Mouse (Mus musculus) midbrain, embryonic 14.5 days (tissue): ENCODE measurements around the gene Fli1. TPM values are rescaled to one million over a fixed set of nuclear protein-coding genes. Genes with fewer than 3 reads are reported as not detected.
A peak's percentile ranks its signal among the peaks of the same experiment; 100 is the strongest.

Source experiments
- ATAC-seq: fragments of 200-750 bp; cut with Nextera tagmentation; 2 replicates; pipeline ENCODE4 v1.8.0; 2017; ENCODE audit warnings: moderate number of reproducible peaks, moderate library complexity; ENCODE audit not compliant: low FRiP score, low TSS enrichment
- DNase-seq: peaks from one replicate; pipeline ENCODE4 v3.0.0-alpha.2; 2015
- H3K27ac ChIP-seq: fragments of 300-500 bp; sonication (generic); replicated peaks from 2 replicates; pipeline ENCODE4 v1.5.1; 2014; ENCODE audit warnings: mild to moderate bottlenecking, low read depth, low read length, moderate library complexity
- H3K27me3 ChIP-seq: fragments of 300-500 bp; sonication (generic); 2 replicates; pipeline ENCODE4 v1.6.1; 2014; ENCODE audit warnings: low read length, control low read depth, mixed read lengths; ENCODE audit not compliant: control insufficient read depth, insufficient read depth
- H3K36me3 ChIP-seq: fragments of 300-500 bp; sonication (generic); 2 replicates; pipeline ENCODE4 v1.6.1; 2014; ENCODE audit warnings: low read length, control low read depth; ENCODE audit not compliant: control insufficient read depth, insufficient read depth
- H3K4me1 ChIP-seq: fragments of 300-500 bp; sonication (generic); 2 replicates; pipeline ENCODE4 v1.6.1; 2014; ENCODE audit warnings: mild to moderate bottlenecking, antibody characterized with exemption, low read length, control low read depth; ENCODE audit not compliant: control insufficient read depth, insufficient read depth
- H3K4me2 ChIP-seq: fragments of 300-500 bp; sonication (generic); 2 replicates; pipeline ENCODE4 v1.6.1; 2014; ENCODE audit warnings: mild to moderate bottlenecking, low read length, moderate library complexity
- H3K4me3 ChIP-seq: fragments of 300-500 bp; sonication (generic); replicated peaks from 2 replicates; pipeline ENCODE4 v1.5.1; 2014; ENCODE audit warnings: low read depth, low read length
- H3K9ac ChIP-seq: fragments of 300-500 bp; sonication (generic); replicated peaks from 2 replicates; pipeline ENCODE4 v1.6.1; 2014; ENCODE audit warnings: mild to moderate bottlenecking, low read length, moderate library complexity
- H3K9me3 ChIP-seq: fragments of 300-500 bp; sonication (generic); 2 replicates; pipeline ENCODE4 v1.6.1; 2016; ENCODE audit warnings: low read length, control low read depth, mixed read lengths; ENCODE audit not compliant: control insufficient read depth
- WGBS: fragments of 180-500 bp; shearing (Covaris S2); extraction: QIAGEN DNeasy Blood & Tissue Kit; methylation state at CpG from one replicate; pipeline ENCODE4 v1.1.7; 2014; 5-methylcytosine and 5-hydroxymethylcytosine counted together
- polyA plus RNA-seq: library from polyadenylated mRNA; unstranded; fragments of >200 nt; fragmentation: Nextera tagmentation; extraction: Ambion mirVana; gene quantifications from 2 replicates; pipeline ENCODE4 v1.2.1, GENCODE M21; 2014

The Fli1 gene
- polyA plus RNA-seq, result 4.0 and 7.9 TPM in 2 replicates

DNA sequence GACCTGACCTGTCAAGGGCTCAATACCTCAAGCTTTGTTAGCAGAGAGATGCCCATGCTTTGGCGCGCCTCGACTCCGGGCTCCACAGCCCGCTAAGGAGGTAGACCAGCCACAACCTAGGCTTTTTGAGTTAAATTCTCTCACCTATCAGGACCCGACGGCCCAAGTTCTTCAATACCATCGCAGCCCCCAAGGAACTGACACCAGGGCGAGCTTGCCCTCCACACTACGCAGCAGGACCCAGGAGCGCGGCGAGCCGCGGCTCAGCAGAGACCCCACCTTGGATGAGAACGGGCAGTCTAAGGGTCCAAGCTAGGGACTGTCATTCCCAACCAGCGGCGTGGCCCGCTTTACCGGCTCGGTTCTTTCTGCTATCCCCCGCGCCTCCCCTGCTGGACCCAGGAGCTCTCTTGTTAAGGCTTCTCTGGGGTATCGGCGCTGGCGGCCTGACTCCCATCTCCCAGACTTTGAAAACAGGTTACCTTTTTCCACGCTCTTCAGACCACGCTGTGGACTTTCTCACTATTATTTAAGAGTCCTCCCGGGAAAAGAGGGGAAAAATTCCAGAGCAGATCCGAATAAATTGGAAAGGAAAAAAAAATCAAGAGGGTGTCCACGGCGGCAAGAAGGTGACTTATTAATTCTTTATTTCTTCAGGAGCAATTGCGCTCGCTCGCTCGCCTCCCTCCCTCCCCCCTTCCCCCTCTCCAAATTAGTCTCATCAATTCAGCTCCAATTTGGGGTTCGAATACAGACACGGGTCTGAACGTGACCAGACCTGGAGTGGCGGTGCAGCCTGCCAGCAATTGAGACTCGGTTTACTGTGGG, at the start of gene Fli1:
Fli1 (minus strand) TSS at position 650 of the 828 bp plus-strand sequence.
- Histone ChIP-seq H3K4me1 (peaks cover 35% of the 10 kb centered on the region), H3K9me3 (no peaks in the 10 kb centered on the region), H3K4me3 (peak within 1 kb of the TSS; percentile 46), H3K4me2 (peak within 1 kb of the TSS; percentile 98), H3K9ac (peak within 1 kb of the TSS; percentile 12; the same call in 1 of the 2 replicates), H3K27ac (no peak within 1 kb of the TSS), H3K27me3 (peaks cover 84% of the 10 kb centered on the region), H3K36me3 (no peaks in the 10 kb centered on the region)
- peak; percentile 49 for DNase-seq
- no peak for ATAC-seq
- under 1% methylated on average over 41 of the region's 41 CpGs for WGBS

- peaks cover 4% of the 10 kb centered on the region for H3K4me1 ChIP-seq
- no peaks in the 10 kb centered on the region for H3K9me3 ChIP-seq
- no peak overlapping the region for H3K4me3 ChIP-seq
- no peaks in the 10 kb centered on the region for H3K36me3 ChIP-seq
- H3K27me3 ChIP-seq, result peaks cover 11% of the 10 kb centered on the region
- no peak overlapping the region for H3K9ac ChIP-seq
- ATAC-seq (peak; percentile 82; the same call in 1 of the 2 replicates), DNase-seq (peak; percentile 92)
- H3K4me2 ChIP-seq, result no peak overlapping the region
- WGBS, result 7% methylated on average over 14 of the region's 14 CpGs
- no peak overlapping the region for H3K27ac ChIP-seq
Measured at GRCm38 (mm10) chr9:32591732-32592582, 49.3 kb upstream of the Fli1 start.

- peak; percentile 82 for DNase-seq
- no peak for ATAC-seq
Measured at GRCm38 (mm10) chr9:32590571-32590970, 47.9 kb upstream of the Fli1 start.

GRCm38 (mm10) chr9:32589900-32590299, 47.2 kb upstream of the Fli1 start:
- 9% methylated on average over 8 of the region's 8 CpGs for WGBS
- ATAC-seq, result 0 out of 2 replicates have a peak, but pooled peaks have one; percentile 53
- H3K9ac ChIP-seq, result no peak overlapping the region

More at GRCm38 (mm10) chr9:32590571-32590970, 47.9 kb upstream of the Fli1 start:
- Histone ChIP-seq H3K27ac (no peak overlapping the region), H3K27me3 (peaks cover 11% of the 10 kb centered on the region), H3K4me3 (no peak overlapping the region), H3K4me2 (no peak overlapping the region), H3K36me3 (no peaks in the 10 kb centered on the region), H3K4me1 (peaks cover 4% of the 10 kb centered on the region), H3K9me3 (no peaks in the 10 kb centered on the region), H3K9ac (no peak overlapping the region)
- 30% methylated on average over 5 of the region's 5 CpGs for WGBS

DNA sequence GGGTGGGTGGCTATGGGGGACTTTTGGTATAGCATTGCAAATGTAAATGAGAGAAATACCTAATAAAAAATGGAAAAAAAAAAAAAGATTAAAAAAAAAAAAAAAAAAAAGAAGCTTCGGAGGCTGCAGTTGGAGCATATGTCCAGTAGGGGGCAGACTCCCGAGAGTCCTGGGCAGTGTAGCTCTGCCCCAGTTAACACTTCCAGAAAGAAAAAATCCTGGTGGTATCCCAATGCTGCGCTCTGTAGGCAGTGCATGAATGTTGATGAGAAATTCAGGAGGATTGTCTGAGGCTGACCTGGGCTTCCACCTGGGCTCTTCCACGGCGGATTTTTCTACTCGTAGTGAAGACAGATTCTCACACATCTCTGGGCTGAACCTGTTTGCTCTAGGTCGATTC, 42.7 kb upstream of the Fli1 start:
- DNase-seq, result peak; percentile 43

More at GRCm38 (mm10) chr9:32589900-32590299, 47.2 kb upstream of the Fli1 start:
- Histone ChIP-seq H3K36me3 (no peaks in the 10 kb centered on the region), H3K27ac (no peak overlapping the region), H3K9me3 (no peaks in the 10 kb centered on the region), H3K4me1 (peaks cover 4% of the 10 kb centered on the region), H3K4me3 (no peak overlapping the region), H3K4me2 (no peak overlapping the region), H3K27me3 (peaks cover 11% of the 10 kb centered on the region)
- DNase-seq, result peak; percentile 92

GRCm38 (mm10) chr9:32583905-32584304, 41.2 kb upstream of the Fli1 start:
- no peaks in the 10 kb centered on the region for H3K27me3 ChIP-seq
- WGBS, result 80% methylated on average over 6 of the region's 6 CpGs
- no peaks in the 10 kb centered on the region for H3K9me3 ChIP-seq
- H3K4me3 ChIP-seq, result no peak overlapping the region
- no peak overlapping the region for H3K27ac ChIP-seq
- DNase-seq, result no peak
- no peak for ATAC-seq
- no peaks in the 10 kb centered on the region for H3K36me3 ChIP-seq
- no peak overlapping the region for H3K9ac ChIP-seq
- H3K4me2 ChIP-seq, result no peak overlapping the region
- H3K4me1 ChIP-seq, result no peaks in the 10 kb centered on the region

More for the DNA sequence above, 42.7 kb upstream of the Fli1 start:
- H3K9me3 ChIP-seq, result no peaks in the 10 kb centered on the region
- H3K27me3 ChIP-seq, result no peaks in the 10 kb centered on the region
- H3K9ac ChIP-seq, result no peak overlapping the region
- no peaks in the 10 kb centered on the region for H3K36me3 ChIP-seq
- no peak overlapping the region for H3K4me3 ChIP-seq
- H3K4me1 ChIP-seq, result no peaks in the 10 kb centered on the region
- no peak overlapping the region for H3K27ac ChIP-seq
- H3K4me2 ChIP-seq, result no peak overlapping the region
- no peak for ATAC-seq
- 38% methylated on average over 7 of the region's 7 CpGs for WGBS

GRCm38 (mm10) chr9:32581851-32582573, 39.4 kb upstream of the Fli1 start:
- ATAC-seq (no peak), DNase-seq (no peak)
- Histone ChIP-seq H3K4me2 (no peak overlapping the region), H3K4me3 (no peak overlapping the region), H3K27ac (no peak overlapping the region), H3K9me3 (no peaks in the 10 kb centered on the region), H3K36me3 (no peaks in the 10 kb centered on the region), H3K9ac (no peak overlapping the region), H3K27me3 (no peaks in the 10 kb centered on the region), H3K4me1 (no peaks in the 10 kb centered on the region)
- 88% methylated on average over 11 of the region's 11 CpGs for WGBS

DNA sequence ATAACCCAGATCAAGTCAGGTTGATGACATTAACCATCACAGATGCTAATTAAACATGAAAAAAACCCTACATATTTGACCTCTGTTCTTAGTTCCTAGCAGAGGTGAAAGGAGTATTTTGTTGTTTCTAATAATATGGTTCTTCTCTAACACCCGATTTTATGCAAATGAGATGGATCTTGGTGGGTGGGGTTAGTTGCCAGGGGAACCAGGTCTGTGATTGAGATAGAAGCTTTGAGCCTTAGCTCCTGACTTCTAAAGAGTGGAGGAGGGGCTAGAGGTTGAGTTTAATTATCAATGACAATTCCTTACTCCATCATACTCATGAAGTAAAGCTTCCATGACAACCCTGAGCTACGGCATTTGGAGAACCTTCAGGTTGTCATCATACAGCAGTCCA, 35.8 kb upstream of the Fli1 start:
- H3K9ac ChIP-seq, result no peak overlapping the region
- no peak overlapping the region for H3K27ac ChIP-seq
- ATAC-seq, result no peak
- no peak overlapping the region for H3K4me2 ChIP-seq
- no peaks in the 10 kb centered on the region for H3K36me3 ChIP-seq
- no peaks in the 10 kb centered on the region for H3K9me3 ChIP-seq
- no peaks in the 10 kb centered on the region for H3K27me3 ChIP-seq
- no peaks in the 10 kb centered on the region for H3K4me1 ChIP-seq
- DNase-seq, result no peak
- WGBS, result 70% methylated on average over 2 of the region's 2 CpGs
- no peak overlapping the region for H3K4me3 ChIP-seq
